Mouse (Mus musculus) heart, embryonic 16.5 days (tissue): ENCODE results near the gene Gm19426. TPM values are rescaled to one million over a fixed set of nuclear protein-coding genes. Genes with fewer than 3 reads are reported as not detected.

Source experiments
- ATAC-seq: fragments of 200-750 bp; cut with Nextera tagmentation; replicated peaks from 2 replicates; pipeline ENCODE4 v1.8.0; 2017; ENCODE audit warnings: moderate number of reproducible peaks; ENCODE audit not compliant: insufficient read depth, low FRiP score; ENCODE audit errors: extremely low read depth
- H3K27ac ChIP-seq: fragments of 300-500 bp; sonication (generic); 2 replicates; pipeline ENCODE4 v1.5.1; 2014; ENCODE audit warnings: mild to moderate bottlenecking, low read length, control low read depth, moderate library complexity
- H3K27me3 ChIP-seq: fragments of 300-500 bp; sonication (generic); 2 replicates; pipeline ENCODE4 v1.6.1; 2014; ENCODE audit warnings: low read length, mixed read lengths; ENCODE audit not compliant: control insufficient read depth, insufficient read depth
- H3K36me3 ChIP-seq: fragments of 300-500 bp; sonication (generic); 2 replicates; pipeline ENCODE4 v1.6.1; 2014; ENCODE audit not compliant: control insufficient read depth, insufficient read depth
- H3K4me1 ChIP-seq: fragments of 300-500 bp; sonication (generic); 2 replicates; pipeline ENCODE4 v1.6.1; 2014; ENCODE audit warnings: low read length, mixed read lengths; ENCODE audit not compliant: control insufficient read depth, insufficient read depth
- H3K4me2 ChIP-seq: fragments of 300-500 bp; sonication (generic); 2 replicates; pipeline ENCODE4 v1.6.1; 2014; ENCODE audit warnings: low read depth, mild to moderate bottlenecking, control low read depth, low read length
- H3K4me3 ChIP-seq: fragments of 300-500 bp; sonication (generic); 2 replicates; pipeline ENCODE4 v1.5.1; 2014; ENCODE audit warnings: mild to moderate bottlenecking, control low read depth, low read length
- H3K9ac ChIP-seq: fragments of 300-500 bp; sonication (generic); 2 replicates; pipeline ENCODE4 v1.6.1; 2014; ENCODE audit warnings: low read length, control low read depth
- H3K9me3 ChIP-seq: fragments of 300-500 bp; sonication (generic); replicated peaks from 2 replicates; pipeline ENCODE4 v1.6.1; 2016; ENCODE audit warnings: low read length; ENCODE audit not compliant: control insufficient read depth
- WGBS: fragments of 180-500 bp; shearing (Covaris S2); extraction: QIAGEN DNeasy Blood & Tissue Kit; methylation state at CpG from one replicate; pipeline ENCODE4 v1.1.7; 2014; 5-methylcytosine and 5-hydroxymethylcytosine counted together
- polyA plus RNA-seq: library from polyadenylated mRNA; unstranded; fragments of >200 nt; fragmentation: Nextera tagmentation; extraction: Ambion mirVana; gene quantifications from 2 replicates; pipeline ENCODE4 v1.2.1, GENCODE M21; 2015

The Gm19426 gene
- polyA plus RNA-seq, 1 experiment from 2014 or later, result 3.6 TPM

- ATAC-seq, result no peak
Measured at GRCm38 (mm10) chr2:84720718-84721117, 22.7 kb downstream of the Gm19426 start.

GRCm38 (mm10) chr2:84717357-84717756, 26.1 kb downstream of the Gm19426 start:
- no peak overlapping the region for H3K27ac ChIP-seq
- no peak overlapping the region for H3K4me2 ChIP-seq
- H3K36me3 ChIP-seq, result 0 out of 2 replicates have a peak, but pooled peaks cover 3% of the 10 kb centered on the region
- H3K9me3 ChIP-seq, result no peaks in the 10 kb centered on the region
- H3K4me3 ChIP-seq, result no peak overlapping the region
- no peak for ATAC-seq
- H3K9ac ChIP-seq, result no peak overlapping the region
- peaks cover 20% of the 10 kb centered on the region for H3K4me1 ChIP-seq
- WGBS, result 89% methylated on average over 4 of the region's 4 CpGs
- H3K27me3 ChIP-seq, result no peaks in the 10 kb centered on the region

More at GRCm38 (mm10) chr2:84720718-84721117, 22.7 kb downstream of the Gm19426 start:
- Histone ChIP-seq H3K36me3 (peaks cover 23% of the 10 kb centered on the region), H3K9me3 (no peaks in the 10 kb centered on the region), H3K4me3 (no peak overlapping the region), H3K27me3 (no peaks in the 10 kb centered on the region), H3K4me1 (peaks cover 14% of the 10 kb centered on the region), H3K4me2 (no peak overlapping the region), H3K27ac (no peak overlapping the region), H3K9ac (no peak overlapping the region)
- 95% methylated on average over 2 of the region's 2 CpGs for WGBS

GRCm38 (mm10) chr2:84716423-84717355, 26.8 kb downstream of the Gm19426 start:
- Histone ChIP-seq H3K4me1 (peaks cover 23% of the 10 kb centered on the region), H3K36me3 (0 out of 2 replicates have a peak, but pooled peaks cover 3% of the 10 kb centered on the region), H3K9me3 (no peaks in the 10 kb centered on the region), H3K27me3 (no peaks in the 10 kb centered on the region), H3K4me2 (peak overlapping the region; percentile 61), H3K9ac (peak overlapping the region; percentile 79), H3K4me3 (peak overlapping the region; percentile 95), H3K27ac (peak overlapping the region; percentile 99)
- WGBS, result 22% methylated on average over 9 of the region's 9 CpGs
- ATAC-seq, result no peak

GRCm38 (mm10) chr2:84715562-84716361, 27.7 kb downstream of the Gm19426 start:
- H3K4me1 ChIP-seq, result peaks cover 23% of the 10 kb centered on the region
- peak; percentile 93 for ATAC-seq
- peak overlapping the region; percentile 95 for H3K4me3 ChIP-seq
- H3K9me3 ChIP-seq, result no peaks in the 10 kb centered on the region
- H3K9ac ChIP-seq, result peak overlapping the region; percentile 79
- peaks cover under 1% of the 10 kb centered on the region; the same call in 1 of the 2 replicates for H3K36me3 ChIP-seq
- H3K4me2 ChIP-seq, result peak overlapping the region; percentile 61
- peak overlapping the region; percentile 99 for H3K27ac ChIP-seq
- under 1% methylated on average over 33 of the region's 33 CpGs for WGBS
- H3K27me3 ChIP-seq, result no peaks in the 10 kb centered on the region

- H3K9me3 ChIP-seq, result no peaks in the 10 kb centered on the region
- H3K27ac ChIP-seq, result peak within 1 kb of the TSS; percentile 99
- peak within 1 kb of the TSS; percentile 95 for H3K4me3 ChIP-seq
- peak within 1 kb of the TSS; percentile 99 for H3K9ac ChIP-seq
- under 1% methylated on average over 93 of the region's 107 CpGs for WGBS
- H3K36me3 ChIP-seq, result peaks cover 8% of the 10 kb centered on the region
- peaks cover 23% of the 10 kb centered on the region for H3K4me1 ChIP-seq
- H3K4me2 ChIP-seq, result peak within 1 kb of the TSS; percentile 73
- H3K27me3 ChIP-seq, result no peaks in the 10 kb centered on the region
- ATAC-seq, result peak; percentile 91
Measured at GRCm38 (mm10) chr2:84714811-84715561, 28.5 kb downstream of the Gm19426 start, which contains the start of gene Zdhhc5. Gene Zdhhc5, minus strand, starts transcription at chr2:84715180.

- H3K9ac ChIP-seq, result peak overlapping the region; percentile 99
- H3K36me3 ChIP-seq, result peaks cover 11% of the 10 kb centered on the region
- H3K4me2 ChIP-seq, result peak overlapping the region; percentile 73
- 0% methylated on average over 26 of the region's 26 CpGs for WGBS
- peak overlapping the region; percentile 99 for H3K27ac ChIP-seq
- ATAC-seq, result no peak; the same call in 1 of the 2 replicates
- no peaks in the 10 kb centered on the region for H3K9me3 ChIP-seq
- peaks cover 23% of the 10 kb centered on the region for H3K4me1 ChIP-seq
- H3K4me3 ChIP-seq, result peak overlapping the region; percentile 95
- no peaks in the 10 kb centered on the region for H3K27me3 ChIP-seq
Measured at GRCm38 (mm10) chr2:84714422-84714810, 29.0 kb downstream of the Gm19426 start.

- Histone ChIP-seq H3K9me3 (no peaks in the 10 kb centered on the region), H3K4me1 (peaks cover 18% of the 10 kb centered on the region), H3K4me3 (no peak overlapping the region), H3K27ac (no peak overlapping the region), H3K4me2 (no peak overlapping the region), H3K36me3 (peaks cover 11% of the 10 kb centered on the region), H3K27me3 (no peaks in the 10 kb centered on the region), H3K9ac (no peak overlapping the region)
- ATAC-seq, result no peak
- 86% methylated on average over 2 of the region's 2 CpGs for WGBS
Measured at GRCm38 (mm10) chr2:84711898-84712297, 31.6 kb downstream of the Gm19426 start.

- WGBS, result 77% methylated on average over 1 of the region's 1 CpGs
- Histone ChIP-seq H3K4me3 (no peak overlapping the region), H3K27ac (no peak overlapping the region), H3K27me3 (no peaks in the 10 kb centered on the region), H3K36me3 (peaks cover 13% of the 10 kb centered on the region), H3K9me3 (no peaks in the 10 kb centered on the region), H3K4me2 (no peak overlapping the region), H3K4me1 (peaks cover 5% of the 10 kb centered on the region), H3K9ac (no peak overlapping the region)
- ATAC-seq, result no peak
Measured at GRCm38 (mm10) chr2:84707523-84707922, 35.9 kb downstream of the Gm19426 start.
